Mouse (Mus musculus) neural tube, embryonic 15.5 days (tissue): ENCODE measurements at regions not wholly inside any gene's neighbourhood (a gene's known extent, or its start where the extent isn't known, plus 50 kb on each side); places are given as distances from the start of the nearest gene placed in this dataset.
"Not testable (repeated sequence)": the region's sequence is repeated elsewhere in the genome, so short reads cannot be mapped to it uniquely, and the experiment has no call there.

ENCODE experiments used
- ATAC-seq: fragments of 200-750 bp; cut with Nextera tagmentation; 2 replicates; pipeline ENCODE4 v1.8.0; 2017; ENCODE audit warnings: mild to moderate bottlenecking, moderate TSS enrichment, moderate library complexity; ENCODE audit not compliant: low FRiP score
- H3K27ac ChIP-seq: fragments of 300-500 bp; sonication (generic); replicated peaks from 2 replicates; pipeline ENCODE4 v1.5.1; 2015; ENCODE audit warnings: mild to moderate bottlenecking, inconsistent platforms
- H3K27me3 ChIP-seq: fragments of 300-500 bp; sonication (generic); replicated peaks from 2 replicates; pipeline ENCODE4 v1.6.1; 2015; ENCODE audit warnings: inconsistent platforms
- H3K36me3 ChIP-seq: fragments of 300-500 bp; sonication (generic); 2 replicates; pipeline ENCODE4 v1.6.1; 2015; ENCODE audit warnings: inconsistent platforms
- H3K4me1 ChIP-seq: fragments of 300-500 bp; sonication (generic); 2 replicates; pipeline ENCODE4 v1.6.1; 2015; ENCODE audit warnings: inconsistent platforms
- H3K4me2 ChIP-seq: fragments of 300-500 bp; sonication (generic); 2 replicates; pipeline ENCODE4 v1.6.1; 2015; ENCODE audit warnings: inconsistent platforms, mild to moderate bottlenecking, moderate library complexity
- H3K4me3 ChIP-seq: fragments of 300-500 bp; sonication (generic); replicated peaks from 2 replicates; pipeline ENCODE4 v1.5.1; 2015; ENCODE audit warnings: mild to moderate bottlenecking, inconsistent platforms
- H3K9ac ChIP-seq: fragments of 300-500 bp; sonication (generic); replicated peaks from 2 replicates; pipeline ENCODE4 v1.6.1; 2015; ENCODE audit warnings: mild to moderate bottlenecking, inconsistent platforms
- H3K9me3 ChIP-seq: fragments of 300-500 bp; sonication (generic); replicated peaks from 2 replicates; pipeline ENCODE4 v1.6.1; 2016; ENCODE audit warnings: inconsistent platforms
- WGBS: fragments of 180-500 bp; shearing (Covaris S2); methylation state at CpG from one replicate; pipeline ENCODE4 v1.1.7; 2015; ENCODE audit warnings: mixed read lengths; 5-methylcytosine and 5-hydroxymethylcytosine counted together

GRCm38 (mm10) chr17:52351293-52351692 is 251.2 kb upstream of the Kcnh8 start:
- H3K9ac ChIP-seq, result no peak overlapping the region
- no peak overlapping the region for H3K27ac ChIP-seq
- H3K9me3 ChIP-seq, result no peaks in the 10 kb centered on the region
- no peaks in the 10 kb centered on the region for H3K27me3 ChIP-seq
- no peaks in the 10 kb centered on the region for H3K36me3 ChIP-seq
- no peak overlapping the region for H3K4me2 ChIP-seq
- WGBS, result 96% methylated on average over 8 of the region's 8 CpGs
- H3K4me3 ChIP-seq, result no peak overlapping the region
- no peaks in the 10 kb centered on the region for H3K4me1 ChIP-seq
- no peak for ATAC-seq

DNA sequence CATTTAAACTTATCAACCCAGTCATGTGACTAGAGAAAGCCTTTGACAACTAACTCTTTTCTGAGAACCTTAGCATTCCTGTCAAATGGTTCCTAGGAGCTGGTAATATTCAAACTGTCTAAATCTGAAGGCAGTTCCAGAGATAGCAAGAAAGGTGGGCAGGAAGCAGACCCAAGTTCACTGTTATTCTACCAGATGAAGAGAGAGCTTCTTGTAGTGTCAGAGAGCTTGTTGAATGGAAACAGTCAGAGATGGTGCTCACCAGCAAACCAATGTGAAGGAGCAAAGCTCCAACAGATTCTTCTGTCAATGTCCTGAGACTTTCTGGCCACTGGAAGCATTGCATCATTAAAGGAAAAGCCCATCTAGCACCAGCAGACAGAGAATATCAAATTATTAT is 251.8 kb upstream of the Kcnh8 start:
- H3K4me2 ChIP-seq, result no peak overlapping the region
- H3K9me3 ChIP-seq, result no peaks in the 10 kb centered on the region
- no peak overlapping the region for H3K4me3 ChIP-seq
- H3K27ac ChIP-seq, result no peak overlapping the region
- H3K27me3 ChIP-seq, result no peaks in the 10 kb centered on the region
- no peaks in the 10 kb centered on the region for H3K4me1 ChIP-seq
- H3K36me3 ChIP-seq, result no peaks in the 10 kb centered on the region
- no peak overlapping the region for H3K9ac ChIP-seq
- no peak for ATAC-seq

- Histone ChIP-seq H3K4me1 (no peaks in the 10 kb centered on the region), H3K9me3 (no peaks in the 10 kb centered on the region), H3K27me3 (no peaks in the 10 kb centered on the region), H3K27ac (no peak overlapping the region), H3K4me3 (no peak overlapping the region), H3K4me2 (no peak overlapping the region), H3K36me3 (no peaks in the 10 kb centered on the region), H3K9ac (no peak overlapping the region)
- 90% methylated on average over 5 of the region's 5 CpGs for WGBS
- ATAC-seq, result no peak
These were observed 252.6 kb upstream of the Kcnh8 start for GRCm38 (mm10) chr17:52349872-52350271.

DNA sequence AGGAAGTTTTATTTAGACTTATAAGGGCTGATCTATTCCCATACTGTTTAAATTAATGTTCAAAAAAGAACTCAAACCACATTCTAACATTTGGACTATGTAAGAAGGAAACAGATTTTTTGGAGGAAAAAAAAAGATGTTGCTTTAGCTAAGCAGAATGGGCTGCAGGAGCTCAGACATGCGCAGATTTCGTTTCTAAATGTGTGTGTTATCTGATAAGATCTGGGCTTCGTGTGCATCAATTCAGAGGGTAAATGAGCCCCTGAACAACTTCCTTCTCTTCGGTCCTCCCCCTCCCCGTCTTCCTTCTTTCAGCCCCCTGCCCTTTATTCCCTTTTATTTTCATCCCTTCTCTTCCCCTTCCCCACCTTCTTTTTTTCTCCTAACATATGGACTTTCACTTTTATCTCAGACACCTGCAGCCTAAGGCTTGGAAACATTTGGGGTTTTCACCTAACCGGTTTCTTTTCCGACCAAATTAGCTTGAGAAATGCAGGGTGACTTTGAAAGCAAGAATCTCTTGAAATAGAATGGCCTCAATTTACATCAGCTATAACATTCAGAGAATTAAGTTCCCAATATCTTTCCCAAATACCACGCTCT is 253.9 kb upstream of the Kcnh8 start:
- Histone ChIP-seq H3K36me3 (no peaks in the 10 kb centered on the region), H3K4me1 (no peaks in the 10 kb centered on the region), H3K9ac (no peak overlapping the region), H3K4me2 (no peak overlapping the region), H3K27ac (no peak overlapping the region), H3K4me3 (no peak overlapping the region), H3K27me3 (no peaks in the 10 kb centered on the region), H3K9me3 (no peaks in the 10 kb centered on the region)
- 79% methylated on average over 8 of the region's 8 CpGs for WGBS
- no peak for ATAC-seq

DNA sequence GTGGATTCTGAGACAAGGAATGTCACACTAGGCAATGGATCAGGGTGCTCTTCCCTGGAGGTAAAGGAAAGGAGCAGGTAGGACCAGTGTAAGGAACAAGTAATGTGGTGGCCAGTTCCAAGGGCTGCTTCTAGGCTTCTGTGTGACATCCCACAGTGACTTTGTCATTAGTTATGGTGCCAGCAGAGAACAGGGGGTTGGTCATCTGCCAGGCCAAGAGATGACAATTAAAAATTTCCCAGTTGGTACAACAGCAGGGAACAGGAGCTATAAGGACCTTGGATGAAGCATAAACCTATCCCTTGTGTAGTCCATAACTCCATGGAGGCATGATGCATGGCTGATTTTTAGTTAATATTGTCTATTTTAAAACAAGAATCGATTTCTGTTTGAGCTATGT is 281.9 kb upstream of the Kcnh8 start:
- ATAC-seq, result no peak
- H3K27me3 ChIP-seq, result no peaks in the 10 kb centered on the region
- H3K9me3 ChIP-seq, result no peaks in the 10 kb centered on the region
- no peaks in the 10 kb centered on the region for H3K4me1 ChIP-seq
- no peak overlapping the region for H3K27ac ChIP-seq
- no peak overlapping the region for H3K4me2 ChIP-seq
- no peak overlapping the region for H3K4me3 ChIP-seq
- WGBS, result 64% methylated on average over 1 of the region's 1 CpGs
- no peak overlapping the region for H3K9ac ChIP-seq
- no peaks in the 10 kb centered on the region for H3K36me3 ChIP-seq

DNA sequence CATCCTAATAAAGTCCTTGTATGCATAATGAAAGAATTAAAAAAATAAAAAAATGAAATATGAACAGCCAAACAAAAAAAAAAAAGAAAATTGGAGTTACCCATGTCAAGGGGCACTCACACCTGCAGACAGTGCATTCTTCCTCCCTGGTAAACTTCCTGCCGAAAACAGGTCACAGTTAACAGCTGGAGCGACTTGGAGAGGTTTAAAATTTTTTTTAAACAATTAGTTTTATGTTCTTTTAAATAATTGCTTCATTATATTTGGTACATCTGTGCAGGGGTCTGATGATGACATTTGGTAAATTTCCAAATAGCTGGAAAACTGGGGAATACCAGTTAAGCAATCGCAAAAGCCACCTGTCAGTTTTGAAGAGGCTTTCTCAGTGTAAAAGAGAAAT is 285.5 kb upstream of the Kcnh8 start:
- Histone ChIP-seq H3K27ac (no peak overlapping the region), H3K4me3 (no peak overlapping the region), H3K4me2 (no peak overlapping the region), H3K4me1 (no peaks in the 10 kb centered on the region), H3K36me3 (no peaks in the 10 kb centered on the region), H3K9ac (no peak overlapping the region), H3K9me3 (no peaks in the 10 kb centered on the region), H3K27me3 (no peaks in the 10 kb centered on the region)
- no peak for ATAC-seq
- WGBS, result 82% methylated on average over 3 of the region's 3 CpGs

DNA sequence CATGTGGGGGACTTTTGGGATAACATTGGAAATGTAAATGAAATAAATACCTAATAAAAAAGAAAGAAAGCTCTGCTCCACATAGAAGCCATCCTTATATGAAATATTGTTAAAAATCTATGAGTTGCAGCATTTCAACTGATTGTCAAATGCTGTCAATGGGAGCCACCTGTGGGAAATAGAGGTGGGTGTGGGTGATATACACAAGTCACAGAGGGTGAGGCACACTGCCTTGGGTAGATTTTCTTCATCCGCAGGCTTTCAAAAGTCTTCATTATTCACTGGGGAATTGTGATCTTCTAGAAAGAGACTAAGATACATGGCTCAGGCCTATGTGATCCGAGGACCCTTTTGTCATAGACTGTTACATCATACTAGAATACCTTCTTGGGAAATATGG is 286.6 kb upstream of the Kcnh8 start:
- Histone ChIP-seq H3K9ac (no peak overlapping the region), H3K27me3 (no peaks in the 10 kb centered on the region), H3K4me3 (no peak overlapping the region), H3K9me3 (no peaks in the 10 kb centered on the region), H3K27ac (no peak overlapping the region), H3K4me2 (no peak overlapping the region), H3K4me1 (no peaks in the 10 kb centered on the region), H3K36me3 (no peaks in the 10 kb centered on the region)
- WGBS, result 88% methylated on average over 2 of the region's 2 CpGs
- no peak for ATAC-seq

DNA sequence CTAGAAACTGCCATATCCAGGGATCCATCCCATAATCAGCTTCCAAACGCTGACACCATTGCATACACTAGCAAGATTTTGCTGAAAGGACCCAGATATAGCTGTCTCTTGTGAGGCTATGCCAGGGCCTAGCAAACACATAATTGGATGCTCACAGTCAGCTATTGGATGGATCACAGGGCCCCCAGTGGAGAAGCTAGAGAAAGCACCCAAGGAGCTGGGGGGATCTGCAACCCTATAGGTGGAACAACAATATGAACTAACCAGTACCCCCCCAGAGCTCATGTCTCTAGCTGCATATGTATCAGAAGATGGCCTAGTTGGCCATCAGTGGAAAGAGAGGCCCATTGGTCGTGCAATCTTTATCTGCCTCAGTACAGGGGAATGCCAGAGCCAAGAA is 287.1 kb upstream of the Kcnh8 start:
- not testable (repeated sequence) for ATAC-seq, H3K4me1 ChIP-seq, H3K9ac ChIP-seq, H3K27me3 ChIP-seq, H3K4me3 ChIP-seq, H3K9me3 ChIP-seq, H3K27ac ChIP-seq, H3K4me2 ChIP-seq, H3K36me3 ChIP-seq
- WGBS, result 61% methylated on average over 2 of the region's 2 CpGs

GRCm38 (mm10) chr17:52312043-52312442 is 290.5 kb upstream of the Kcnh8 start:
- ATAC-seq, result no peak
- Histone ChIP-seq H3K4me3 (no peak overlapping the region), H3K27ac (no peak overlapping the region), H3K9ac (no peak overlapping the region), H3K36me3 (no peaks in the 10 kb centered on the region), H3K27me3 (no peaks in the 10 kb centered on the region), H3K4me1 (0 out of 2 replicates have a peak, but pooled peaks cover 2% of the 10 kb centered on the region), H3K9me3 (no peaks in the 10 kb centered on the region), H3K4me2 (no peak overlapping the region)
- WGBS, result 100% methylated on average over 1 of the region's 1 CpGs

DNA sequence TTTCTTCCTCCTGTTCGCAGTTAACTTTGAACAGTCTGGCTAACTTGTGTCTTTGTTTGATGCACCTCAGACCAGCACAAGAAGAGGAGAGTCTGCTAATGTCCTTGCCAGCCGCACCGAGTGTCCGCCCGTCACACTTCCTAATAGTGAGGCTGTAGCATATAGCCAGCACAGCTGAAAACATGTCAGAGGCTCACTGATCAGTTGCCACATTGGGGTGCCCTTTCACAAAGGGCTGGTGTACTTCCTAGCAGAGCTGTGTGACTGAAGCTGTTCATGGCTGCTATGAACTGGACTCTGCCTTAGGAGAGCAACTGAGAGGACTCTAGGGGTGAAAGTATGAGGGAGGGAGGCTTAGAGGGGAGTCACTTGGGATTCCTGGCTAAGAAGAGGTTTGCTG is 293.7 kb upstream of the Kcnh8 start:
- Histone ChIP-seq H3K4me2 (no peak overlapping the region), H3K36me3 (no peaks in the 10 kb centered on the region), H3K9me3 (no peaks in the 10 kb centered on the region), H3K27ac (no peak overlapping the region), H3K4me1 (0 out of 2 replicates have a peak, but pooled peaks cover 2% of the 10 kb centered on the region), H3K9ac (no peak overlapping the region), H3K27me3 (no peaks in the 10 kb centered on the region), H3K4me3 (no peak overlapping the region)
- peak; percentile 24; the same call in 1 of the 2 replicates for ATAC-seq
- 93% methylated on average over 5 of the region's 5 CpGs for WGBS

DNA sequence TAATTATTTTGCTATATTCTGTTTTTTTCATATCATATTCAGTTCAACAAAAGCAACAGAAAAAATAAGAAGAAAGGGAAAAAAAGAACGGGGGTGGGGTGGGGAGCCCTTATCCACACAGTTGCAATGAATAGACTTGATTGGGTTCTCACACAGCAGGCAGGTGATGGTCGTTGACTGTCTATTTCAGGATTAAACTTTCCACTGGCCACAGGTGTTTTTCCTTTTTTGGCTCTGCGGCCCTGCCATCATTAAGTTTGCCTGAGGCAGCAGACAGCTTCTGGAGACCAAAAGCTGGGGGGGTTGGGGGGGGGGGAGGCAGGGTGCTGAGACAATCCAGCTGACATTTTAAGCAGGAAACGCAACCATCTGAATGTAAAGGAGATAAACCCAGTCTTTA is 298.4 kb upstream of the Kcnh8 start:
- Histone ChIP-seq H3K27ac (no peak overlapping the region), H3K4me1 (0 out of 2 replicates have a peak, but pooled peaks cover 2% of the 10 kb centered on the region), H3K9ac (no peak overlapping the region), H3K4me2 (no peak overlapping the region), H3K9me3 (no peaks in the 10 kb centered on the region), H3K27me3 (no peaks in the 10 kb centered on the region), H3K4me3 (no peak overlapping the region), H3K36me3 (no peaks in the 10 kb centered on the region)
- WGBS, result 77% methylated on average over 4 of the region's 4 CpGs
- ATAC-seq, result no peak

GRCm38 (mm10) chr17:52303320-52303719 is 299.2 kb upstream of the Kcnh8 start:
- Histone ChIP-seq H3K4me3 (no peak overlapping the region), H3K9me3 (no peaks in the 10 kb centered on the region), H3K4me1 (no peaks in the 10 kb centered on the region), H3K9ac (no peak overlapping the region), H3K27me3 (no peaks in the 10 kb centered on the region), H3K4me2 (no peak overlapping the region), H3K36me3 (no peaks in the 10 kb centered on the region), H3K27ac (no peak overlapping the region)
- no peak for ATAC-seq
- WGBS, result 94% methylated on average over 4 of the region's 4 CpGs

GRCm38 (mm10) chr17:52299769-52300168 is 302.7 kb upstream of the Kcnh8 start:
- Histone ChIP-seq H3K27me3 (no peaks in the 10 kb centered on the region), H3K9me3 (no peaks in the 10 kb centered on the region), H3K36me3 (no peaks in the 10 kb centered on the region), H3K4me1 (no peaks in the 10 kb centered on the region), H3K27ac (no peak overlapping the region), H3K9ac (no peak overlapping the region), H3K4me3 (no peak overlapping the region), H3K4me2 (no peak overlapping the region)
- ATAC-seq, result no peak
- WGBS, result 92% methylated on average over 4 of the region's 4 CpGs
